Mouse (Mus musculus): ENCODE results near the gene H2-D1.

GRCm38 (mm10) chr17:35278049-35278448, 15.5 kb downstream of the H2-D1 start:
- TF ChIP-seq CTCF (IDR thresholded peaks at IDR 0.05; ENCODE audit: low read depth) (no peak), EP300 (IDR thresholded peaks at IDR 0.05; ENCODE audit: low read depth) (no peak)
